Mouse (Mus musculus) brain, adult 2 months (tissue): ENCODE results near the gene Hoga1.

Experiments used
- DNase-seq: peaks from one replicate; pipeline ENCODE4 v3.0.0; 2011; ENCODE audit warnings: low read depth, low spot score

Hoga1 gene

GRCm38 (mm10) chr19:42045269-42046102, at the start of gene Hoga1:
Gene Hoga1 (plus strand): TSS chr19:42045610.
- peak; percentile 65 for DNase-seq

- no peak for DNase-seq
These were observed 48.3 kb upstream of the Hoga1 start for GRCm38 (mm10) chr19:41997090-41997489.

DNA sequence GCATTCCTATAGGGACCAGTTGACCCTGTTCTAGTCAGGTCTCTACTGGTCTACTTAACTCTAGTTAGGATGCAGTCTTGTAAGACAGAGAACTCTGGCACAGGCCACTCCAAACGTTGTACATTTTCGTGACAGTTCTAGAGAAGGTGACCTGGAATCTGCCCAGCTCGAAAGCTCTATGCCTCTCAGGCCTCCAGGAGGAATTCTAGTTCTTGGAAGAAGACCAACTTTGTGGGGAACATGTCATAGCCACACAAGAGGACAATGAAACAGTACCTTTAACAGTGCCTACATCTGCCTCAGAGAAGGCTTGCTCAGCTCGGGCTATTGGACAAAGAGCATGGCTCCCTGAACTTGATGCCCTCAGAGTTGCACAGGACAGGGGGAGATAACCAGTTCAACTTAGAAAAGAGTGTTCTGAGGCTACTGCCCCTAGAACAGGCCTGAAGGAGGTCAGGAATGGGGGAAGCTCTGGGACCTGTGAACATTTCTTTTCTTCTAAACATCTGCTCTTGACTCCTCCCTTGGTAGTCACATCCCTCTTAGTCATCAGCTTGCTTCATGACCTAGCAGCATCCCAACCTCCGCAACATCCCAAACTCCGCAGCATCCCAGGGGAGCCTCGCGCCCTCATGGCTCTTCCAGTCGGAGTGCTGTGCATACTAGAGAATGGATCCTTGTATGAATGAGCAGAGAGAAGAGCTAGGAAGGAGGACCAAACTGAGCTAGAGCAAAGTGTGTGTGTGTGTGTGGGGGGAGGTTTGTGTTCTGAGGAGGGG, 46.5 kb upstream of the Hoga1 start:
- DNase-seq: no peak

DNA sequence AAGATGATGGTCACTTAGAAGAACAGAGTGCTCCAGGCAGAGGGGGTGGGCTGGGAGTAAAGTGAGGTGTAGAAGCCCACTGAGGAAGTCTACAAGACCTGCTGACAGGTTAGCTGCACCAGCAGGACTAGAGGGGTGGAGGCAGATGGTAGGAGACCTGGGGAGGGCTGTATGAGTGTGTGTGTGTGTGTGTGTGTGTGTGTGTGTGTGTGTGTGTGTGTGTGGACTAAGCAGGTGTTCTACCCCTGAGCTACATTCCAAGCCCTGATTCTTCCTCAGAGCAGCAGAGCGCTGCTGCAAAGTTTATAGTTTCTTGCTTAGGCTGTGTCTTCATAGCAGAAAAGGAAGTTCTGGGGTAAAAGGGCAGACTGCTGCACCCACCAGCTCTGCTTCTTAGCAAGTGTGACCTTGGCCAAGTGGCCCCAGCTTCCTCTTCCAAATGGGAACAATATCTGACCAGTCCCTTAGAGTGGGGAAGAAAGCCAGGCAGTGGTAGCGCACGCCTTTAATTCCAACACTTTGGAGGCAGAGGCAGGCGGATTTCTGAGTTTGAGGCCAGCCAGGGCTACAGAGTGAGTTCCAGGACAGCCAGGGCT, 45.6 kb upstream of the Hoga1 start:
- DNase-seq: no peak

DNA sequence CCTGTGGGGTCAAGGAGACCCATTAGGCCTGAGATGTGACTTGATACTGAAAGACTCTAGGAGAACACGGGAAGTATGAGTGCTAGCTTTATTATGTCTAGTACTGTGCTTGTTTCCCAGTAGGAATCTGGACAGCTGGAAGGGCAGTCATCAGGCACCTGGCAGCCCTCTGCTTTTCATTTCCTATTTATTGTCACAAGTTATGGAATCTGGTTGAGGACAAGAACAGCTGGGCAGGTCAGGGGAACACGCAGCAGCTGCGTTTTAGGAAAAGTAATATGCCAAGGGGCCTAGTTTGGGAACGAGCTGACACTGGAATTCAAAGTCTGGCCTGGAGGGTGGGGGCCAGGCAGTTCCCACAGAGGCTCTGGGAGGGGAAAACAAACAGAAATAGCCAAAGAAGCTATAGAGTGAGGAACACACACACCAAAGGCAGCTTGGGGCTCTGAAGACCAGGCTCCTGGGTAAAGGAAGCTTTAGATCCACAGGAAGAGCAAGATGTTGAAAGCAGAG, 44.9 kb upstream of the Hoga1 start:
- DNase-seq: no peak

- DNase-seq: no peak
These were observed 44.0 kb upstream of the Hoga1 start for GRCm38 (mm10) chr19:42001253-42001980.

DNA sequence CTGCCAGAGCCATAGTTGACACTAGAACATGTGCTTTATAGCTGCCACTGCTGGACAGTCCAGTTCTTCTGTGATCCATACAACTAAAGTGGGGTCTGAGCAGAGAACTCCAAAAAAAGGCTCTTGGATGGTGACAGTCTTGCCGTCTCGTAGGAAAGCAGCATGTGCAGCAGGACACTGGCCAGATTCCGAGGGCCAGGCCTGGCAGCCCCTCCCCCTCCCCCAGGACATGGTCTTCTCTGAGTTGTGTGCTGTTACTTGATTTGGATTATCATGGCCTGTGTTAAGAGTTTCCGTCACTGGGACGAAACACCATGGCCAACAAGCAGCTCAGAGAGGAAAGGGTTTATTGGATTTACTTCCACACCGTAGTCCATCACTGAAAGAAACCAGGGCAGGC, 41.2 kb upstream of the Hoga1 start:
- no peak for DNase-seq

GRCm38 (mm10) chr19:42005616-42006015, 39.8 kb upstream of the Hoga1 start:
- DNase-seq: no peak

DNA sequence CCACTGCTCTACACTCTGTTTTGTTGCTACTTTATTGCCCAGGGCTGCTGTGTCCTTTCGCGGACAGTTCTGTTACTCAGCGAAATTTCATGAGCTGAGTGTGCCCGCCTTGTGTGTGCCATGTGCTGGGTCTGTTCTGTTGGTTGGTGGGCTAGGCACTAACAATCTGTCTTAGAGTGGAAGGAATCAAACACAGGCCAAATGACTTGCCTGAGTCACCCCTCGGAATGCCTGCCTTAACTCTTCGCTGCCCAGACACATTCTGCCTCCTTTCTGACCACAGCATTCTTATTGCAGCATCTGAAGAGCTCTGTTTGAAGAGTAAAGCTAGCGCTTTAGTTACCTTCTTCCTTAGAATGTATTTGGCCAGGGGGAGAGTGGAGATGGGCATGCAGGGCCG, 38.8 kb upstream of the Hoga1 start:
- DNase-seq: no peak

DNA sequence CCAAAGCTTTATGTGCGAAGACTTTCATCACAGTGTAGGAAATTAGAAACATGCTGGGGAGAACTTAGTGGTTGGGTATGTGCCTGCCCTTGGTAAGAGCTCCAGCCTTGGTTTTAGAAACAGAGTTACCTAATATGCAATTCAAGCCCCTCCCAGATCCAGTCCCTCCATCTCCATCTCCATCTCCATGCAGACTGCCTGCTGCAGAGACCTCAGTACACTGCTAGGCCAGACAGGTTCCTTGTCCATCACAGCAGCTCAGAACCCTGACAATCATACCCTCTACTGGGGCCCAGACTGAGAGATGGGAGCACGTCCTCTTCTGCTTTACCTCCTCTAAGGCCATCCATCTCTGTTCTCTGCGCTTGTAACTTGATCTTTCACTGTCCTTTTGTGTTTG, 36.8 kb upstream of the Hoga1 start:
- no peak for DNase-seq

DNA sequence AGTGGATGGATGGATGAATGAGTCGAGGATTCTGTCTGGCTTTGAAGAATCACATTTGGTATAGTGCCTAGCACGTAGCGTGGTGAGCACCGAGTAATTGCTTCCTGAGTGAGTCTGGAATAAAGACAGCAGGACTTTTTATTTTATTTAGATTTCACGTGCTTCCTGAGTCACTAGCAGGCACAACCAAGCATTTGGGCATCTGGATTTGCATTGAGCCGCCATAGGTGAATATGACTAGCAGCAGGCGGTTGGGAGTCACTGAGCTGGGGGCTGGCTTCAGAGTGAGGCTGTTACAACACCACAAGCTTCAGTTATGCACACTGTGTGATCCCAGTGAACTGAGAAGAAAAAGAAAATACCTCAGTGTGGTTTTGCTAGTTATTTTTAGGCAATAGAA, 36.3 kb upstream of the Hoga1 start:
- DNase-seq: peak; percentile 35

GRCm38 (mm10) chr19:42010436-42010835, 35.0 kb upstream of the Hoga1 start:
- DNase-seq: no peak

DNA sequence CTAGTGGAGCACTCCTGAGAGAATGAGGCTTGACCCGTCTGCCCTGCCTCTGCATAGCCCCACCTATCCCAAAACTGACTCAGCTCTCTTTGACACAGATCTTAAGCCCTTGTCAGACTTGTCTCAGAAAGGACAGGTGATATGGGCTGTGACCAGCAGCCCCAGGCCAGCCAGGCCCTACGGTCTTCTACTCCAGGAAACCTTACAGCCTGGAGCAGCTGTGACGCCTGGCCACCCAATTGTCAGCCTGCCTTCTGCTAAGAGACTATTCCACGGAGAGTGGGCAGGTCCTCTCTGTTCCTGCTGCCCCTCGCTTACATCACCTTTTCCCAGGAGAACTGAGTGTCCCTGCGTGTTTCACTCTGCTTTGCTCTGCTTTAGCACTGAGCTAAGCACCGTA, 34.3 kb upstream of the Hoga1 start:
- no peak for DNase-seq

GRCm38 (mm10) chr19:42014231-42014825, 31.1 kb upstream of the Hoga1 start:
- no peak for DNase-seq

DNA sequence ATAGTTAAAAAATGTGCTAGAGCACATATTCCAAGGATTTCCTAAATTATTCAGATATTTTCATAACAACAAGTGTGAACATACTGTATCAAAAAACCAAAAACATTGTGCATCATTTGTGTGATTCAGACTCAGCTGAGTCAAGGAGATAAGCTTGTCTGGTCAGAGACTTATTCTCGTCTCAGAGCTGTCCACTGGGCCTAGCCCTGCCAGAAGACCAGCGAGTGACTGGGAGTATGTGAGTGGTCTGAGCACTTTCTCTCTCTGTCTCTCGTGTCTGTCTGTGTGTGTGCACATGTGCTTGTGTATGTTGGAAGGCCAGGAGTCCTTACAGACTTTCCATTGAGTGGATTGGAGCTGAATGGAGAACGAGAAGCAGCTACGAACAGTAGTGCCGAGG, 30.4 kb upstream of the Hoga1 start:
- DNase-seq: no peak

DNA sequence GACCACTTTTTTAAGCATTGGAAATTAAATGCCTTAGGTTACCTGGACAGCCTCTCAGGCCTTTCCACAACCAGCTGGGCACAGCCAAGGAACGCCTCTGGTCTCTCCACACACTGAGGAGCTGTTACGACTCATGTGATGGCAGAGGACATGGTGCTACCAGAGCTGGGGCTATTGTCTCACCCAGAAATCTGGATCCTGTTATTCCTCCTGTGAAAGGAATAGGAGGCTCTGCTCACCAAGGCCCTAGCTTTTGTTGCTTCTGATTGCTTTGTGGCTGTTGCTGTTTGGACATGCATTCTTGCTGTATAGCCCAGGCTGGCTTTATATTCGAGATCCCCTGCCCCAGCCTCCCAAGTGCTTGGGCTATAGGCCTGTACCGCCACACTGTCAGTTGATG, 29.2 kb upstream of the Hoga1 start:
- DNase-seq: no peak

GRCm38 (mm10) chr19:42016840-42017239, 28.6 kb upstream of the Hoga1 start:
- peak; percentile 90 for DNase-seq

- DNase-seq: peak; percentile 98
These were observed 27.8 kb upstream of the Hoga1 start for GRCm38 (mm10) chr19:42017399-42018247.

- DNase-seq: no peak
These were observed 26.3 kb upstream of the Hoga1 start for GRCm38 (mm10) chr19:42019011-42019522.
